Mouse (Mus musculus) kidney, adult 8-10 months (tissue): Measurements from ENCODE around the gene Col4a5.

Source experiments
- DNase-seq, 2 experiments: peaks; one replicate each; pipeline ENCODE4 v3.0.0; 2022

Col4a5 gene

GRCm38 (mm10) chrX:141475110-141475509, at the start of gene Col4a5:
Col4a5 (plus strand) TSS chrX:141475385.
- DNase-seq = peak; percentile 81

- no peak for DNase-seq
Measured at GRCm38 (mm10) chrX:141436780-141437179, 38.4 kb upstream of the Col4a5 start.

DNA sequence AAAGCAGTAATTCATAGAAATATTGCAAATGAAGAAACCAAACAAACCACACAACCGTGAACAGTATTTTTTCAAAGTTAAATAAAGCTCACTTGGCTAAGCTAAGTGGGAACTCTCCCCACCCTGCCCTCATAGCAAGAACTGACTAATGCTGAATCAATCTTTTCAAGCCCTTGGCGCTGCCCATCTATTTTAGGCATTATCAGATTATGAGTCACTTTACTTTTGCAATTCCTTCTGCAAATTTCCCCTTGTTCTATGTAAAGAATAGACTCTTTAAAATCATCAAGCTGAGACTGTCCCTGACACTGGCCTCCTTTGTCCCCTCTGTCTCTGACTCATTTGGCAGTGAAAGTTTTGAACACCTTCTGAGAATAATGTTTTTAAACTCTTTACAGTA, 35.8 kb upstream of the Col4a5 start:
- no peak for DNase-seq

DNA sequence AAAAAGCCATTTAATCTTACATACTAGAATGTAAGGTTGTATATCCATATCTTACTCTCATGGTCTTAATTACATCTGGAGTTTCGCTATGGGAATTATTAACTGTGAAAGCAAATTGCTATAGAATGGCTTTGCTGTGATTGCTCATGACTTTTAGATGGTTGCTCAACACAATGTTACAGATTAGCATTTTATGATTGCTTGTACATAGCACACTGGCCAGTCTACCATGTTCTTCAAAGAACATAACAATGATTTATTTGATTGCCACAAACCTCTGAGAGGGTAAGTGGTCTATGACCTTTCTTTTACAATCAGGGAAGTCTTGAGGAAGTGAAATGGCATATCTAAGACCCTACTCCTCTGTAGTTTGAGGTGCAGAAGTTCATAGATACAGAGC, 27.2 kb upstream of the Col4a5 start:
- no peak for DNase-seq

DNA sequence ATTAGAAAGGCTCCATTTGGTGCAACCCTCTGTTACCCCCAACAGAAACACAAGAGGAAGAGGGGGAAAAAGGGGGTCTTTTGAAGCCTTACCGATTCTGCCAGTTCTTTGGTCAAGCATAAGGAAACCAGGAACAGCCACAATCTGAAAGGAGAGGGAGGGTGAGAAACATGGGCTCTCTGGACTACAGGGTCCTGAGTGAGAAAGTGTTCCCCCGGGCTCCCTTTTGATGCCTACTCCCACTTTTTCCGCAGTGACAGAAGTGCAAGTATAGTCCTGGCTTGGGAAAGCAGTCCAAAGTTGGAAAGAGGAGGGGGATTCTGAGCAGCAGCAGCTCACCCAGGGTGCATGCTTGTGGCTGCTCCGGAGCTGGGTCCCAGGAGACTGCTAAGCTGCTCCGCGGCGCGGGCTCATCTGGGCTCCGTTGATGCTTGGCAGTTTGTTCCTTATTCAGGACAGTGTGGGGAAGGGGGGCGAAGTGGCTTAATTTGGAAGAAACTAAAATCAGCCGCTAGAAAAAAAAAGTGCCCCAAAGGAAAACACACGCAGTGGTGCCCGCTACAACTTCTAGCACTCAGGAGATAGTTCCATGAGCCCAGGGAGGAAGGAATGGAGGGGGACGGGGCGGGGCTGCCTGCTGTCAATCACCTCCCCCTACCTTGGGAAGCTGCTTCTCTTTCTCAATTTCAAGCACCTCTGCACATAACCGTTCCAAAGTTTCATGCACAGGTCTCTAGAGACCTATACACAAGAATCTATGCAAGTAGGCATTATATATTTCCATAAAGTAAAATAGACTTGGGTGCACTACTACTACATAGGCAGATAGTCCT, 1.5 kb upstream of the Col4a5 start, which contains the start of gene Col4a6:
Col4a6 (minus strand) TSS at position 607 of the 833 bp plus-strand sequence.
- peak in 1 of 2 experiments; percentile 2 for DNase-seq

GRCm38 (mm10) chrX:141475566-141476327, 562 bp downstream of the Col4a5 start:
- DNase-seq = peak; percentile 4 to 12

- no peak for DNase-seq
Measured at GRCm38 (mm10) chrX:141494545-141494944, 19.4 kb downstream of the Col4a5 start.

GRCm38 (mm10) chrX:141503125-141503524, 27.9 kb downstream of the Col4a5 start:
- DNase-seq = no peak

GRCm38 (mm10) chrX:141533447-141533846, 58.3 kb downstream of the Col4a5 start:
- DNase-seq = no peak

- no peak for DNase-seq
Measured at GRCm38 (mm10) chrX:141547471-141547870, 72.3 kb downstream of the Col4a5 start.

- peak in 1 of 2 experiments; percentile 0 for DNase-seq
Measured at GRCm38 (mm10) chrX:141590242-141590641, 115.1 kb downstream of the Col4a5 start.

DNA sequence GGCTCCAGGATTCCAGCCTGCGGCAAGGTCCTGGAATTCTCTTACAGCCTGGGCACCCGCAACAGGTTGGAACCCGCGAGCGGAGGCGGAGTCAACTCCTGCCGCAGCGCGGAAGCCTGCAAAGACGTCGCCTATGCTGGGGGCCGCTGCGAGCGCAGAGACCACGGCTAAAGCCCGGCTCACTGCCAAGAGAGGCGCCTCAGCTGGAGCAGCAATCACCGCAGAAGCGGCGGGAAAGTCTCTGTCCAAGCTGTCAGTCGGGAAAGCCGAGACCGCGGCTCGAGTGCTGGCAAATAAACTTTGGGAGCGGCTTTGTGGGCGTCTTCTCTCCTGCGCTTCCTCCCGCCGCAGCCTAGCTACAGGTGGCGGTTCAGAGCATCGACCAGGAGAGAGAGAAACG, 246.5 kb downstream of the Col4a5 start:
- DNase-seq = no peak

GRCm38 (mm10) chrX:141723936-141724335, 248.8 kb downstream of the Col4a5 start:
- peak; percentile 1 to 5 for DNase-seq

GRCm38 (mm10) chrX:141724391-141724891, 249.3 kb downstream of the Col4a5 start:
- DNase-seq = no peak

DNA sequence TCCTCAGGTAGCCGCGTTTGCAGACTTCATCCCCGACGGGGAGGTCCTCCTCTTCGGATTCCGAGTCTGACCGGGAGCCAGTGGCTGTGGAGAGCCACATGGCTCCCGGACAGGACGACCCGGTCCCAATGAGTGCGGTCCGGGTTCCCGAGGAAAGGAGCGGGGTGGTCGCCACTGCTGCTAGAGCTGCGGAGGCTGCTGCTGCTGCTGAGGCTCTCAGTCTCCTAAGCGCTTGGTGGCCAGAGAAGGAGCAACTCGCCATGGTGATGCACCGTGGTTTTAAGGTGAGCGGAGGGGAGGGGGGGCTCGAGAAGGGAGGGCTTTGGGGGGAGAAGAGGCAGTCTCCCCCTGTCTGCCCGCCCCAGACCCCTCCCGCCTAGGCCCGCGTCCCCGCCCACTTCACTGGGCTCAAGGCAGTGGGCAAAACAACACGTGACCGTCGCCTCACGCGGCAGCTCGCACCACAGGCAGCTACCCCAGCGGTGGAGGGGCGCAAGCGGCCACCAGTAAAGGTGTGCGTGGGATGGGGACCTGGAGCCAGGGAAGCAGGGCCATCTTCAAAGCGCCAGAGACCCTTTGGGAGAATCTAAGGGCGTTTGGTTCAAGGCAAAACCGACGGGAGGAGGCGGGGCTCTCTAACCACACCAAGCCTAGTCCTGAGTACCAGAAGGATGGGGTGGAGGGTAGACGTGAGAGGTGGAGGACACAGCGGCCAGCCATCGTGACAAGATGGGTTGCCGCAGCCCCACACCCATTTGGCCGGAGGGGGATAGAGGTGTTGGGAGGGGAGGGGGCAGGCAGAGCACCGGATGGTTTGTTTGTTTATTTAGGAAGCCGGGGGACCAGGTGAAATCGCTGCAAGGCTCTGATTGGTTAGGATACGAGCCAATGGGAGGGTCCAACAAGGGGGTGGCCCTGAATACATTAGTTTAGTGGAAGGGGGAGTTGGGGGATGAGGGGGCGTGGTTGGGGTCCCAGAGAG, 250.0 kb downstream of the Col4a5 start, which contains the start of gene Irs4:
Irs4 (minus strand) TSS at position 327 of the 982 bp plus-strand sequence.
- peak in 1 of 2 experiments; percentile 21 for DNase-seq

DNA sequence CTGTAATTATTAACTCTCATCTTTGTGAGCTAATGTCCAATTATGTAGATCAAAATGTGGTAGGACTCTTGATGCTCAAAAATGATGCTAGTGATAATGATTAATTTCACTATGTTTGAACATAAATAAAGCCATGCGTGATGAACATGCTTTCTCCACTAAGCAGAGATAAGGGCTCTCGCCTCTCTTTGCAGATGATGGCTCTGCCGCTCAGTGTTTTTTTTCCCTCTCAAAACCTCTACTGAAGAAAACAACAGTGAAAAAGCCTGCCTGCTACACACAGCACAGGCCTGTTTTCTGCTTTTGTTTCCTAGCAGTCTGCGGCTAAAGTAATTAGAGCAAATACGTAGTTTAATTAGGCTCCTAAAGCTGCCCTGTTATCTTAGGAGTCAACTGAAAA, 254.4 kb downstream of the Col4a5 start:
- DNase-seq = no peak
